Mouse (Mus musculus): ENCODE measurements around the gene Btbd35f29.
"Not testable (repeated sequence)": the region's sequence is repeated elsewhere in the genome, so short reads cannot be mapped to it uniquely, and the experiment has no call there.

The Btbd35f29 gene

GRCm38 (mm10) chrX:31117374-31117773 is at the start of gene Btbd35f29:
Gene Btbd35f29, plus strand, starts transcription at chrX:31117674.
- not testable (repeated sequence) for DNase-seq (ENCODE audit: low spot score in 2 of 2)

GRCm38 (mm10) chrX:31141416-31141815 is 23.9 kb downstream of the Btbd35f29 start:
- peak in 1 of 2 experiments; percentile 16 for DNase-seq (ENCODE audit: low spot score in 2 of 2)

GRCm38 (mm10) chrX:31145144-31145543 is 27.7 kb downstream of the Btbd35f29 start:
- DNase-seq (ENCODE audit: low spot score in 2 of 2): not testable (repeated sequence)

GRCm38 (mm10) chrX:31145835-31146234 is 28.4 kb downstream of the Btbd35f29 start:
- not testable (repeated sequence) for DNase-seq (ENCODE audit: low spot score in 2 of 2)

- not testable (repeated sequence) for DNase-seq (ENCODE audit: low spot score in 2 of 2)
Measured at GRCm38 (mm10) chrX:31158534-31159085, 41.1 kb downstream of the Btbd35f29 start.

GRCm38 (mm10) chrX:31159450-31160322 is 42.2 kb downstream of the Btbd35f29 start:
- DNase-seq (ENCODE audit: low spot score in 2 of 2): not testable (repeated sequence)

GRCm38 (mm10) chrX:31160554-31160953 is 43.1 kb downstream of the Btbd35f29 start:
- peak in 1 of 2 experiments; percentile 57 for DNase-seq (ENCODE audit: low spot score in 2 of 2)

- not testable (repeated sequence) for DNase-seq (ENCODE audit: low spot score in 2 of 2)
Measured at GRCm38 (mm10) chrX:31162638-31163037, 45.2 kb downstream of the Btbd35f29 start.

GRCm38 (mm10) chrX:31165193-31165592 is 47.7 kb downstream of the Btbd35f29 start:
- not testable (repeated sequence) for DNase-seq (ENCODE audit: low spot score in 2 of 2)

Measured in spleen, postnatal 36 days (tissue).